Mouse (Mus musculus) liver, embryonic 16.5 days (tissue): ENCODE results near the gene Zfp65. TPM values are rescaled to one million over a fixed set of nuclear protein-coding genes. Genes with fewer than 3 reads are reported as not detected.
A peak's percentile ranks its signal among the peaks of the same experiment; 100 is the strongest.
"Not testable (repeated sequence)": the region's sequence is repeated elsewhere in the genome, so short reads cannot be mapped to it uniquely, and the experiment has no call there.

Experiments used
- ATAC-seq: fragments of 200-750 bp; cut with Nextera tagmentation; 2 replicates; pipeline ENCODE4 v1.8.0; 2017; ENCODE audit warnings: low read depth, mild to moderate bottlenecking, moderate number of reproducible peaks, moderate library complexity
- H3K27ac ChIP-seq: fragments of 300-500 bp; sonication (generic); 2 replicates; pipeline ENCODE4 v1.5.1; 2014; ENCODE audit warnings: mild to moderate bottlenecking, low read length
- H3K27me3 ChIP-seq: fragments of 300-500 bp; sonication (generic); 2 replicates; pipeline ENCODE4 v1.6.1; 2014; ENCODE audit warnings: low read depth, low read length, mixed read lengths; ENCODE audit not compliant: control insufficient read depth, insufficient read depth
- H3K36me3 ChIP-seq: fragments of 300-500 bp; sonication (generic); 2 replicates; pipeline ENCODE4 v1.6.1; 2014; ENCODE audit warnings: mild to moderate bottlenecking; ENCODE audit not compliant: control insufficient read depth, insufficient read depth
- H3K4me1 ChIP-seq: fragments of 300-500 bp; sonication (generic); 2 replicates; pipeline ENCODE4 v1.6.1; 2014; ENCODE audit warnings: low read depth, low read length, mixed read lengths; ENCODE audit not compliant: control insufficient read depth
- H3K4me2 ChIP-seq: fragments of 300-500 bp; sonication (generic); 2 replicates; pipeline ENCODE4 v1.6.1; 2014; ENCODE audit warnings: low read depth, low read length, mixed read lengths
- H3K4me3 ChIP-seq: fragments of 300-500 bp; sonication (generic); 2 replicates; pipeline ENCODE4 v1.5.1; 2014; ENCODE audit warnings: low read depth, mild to moderate bottlenecking, low read length
- H3K9ac ChIP-seq: fragments of 300-500 bp; sonication (generic); 2 replicates; pipeline ENCODE4 v1.6.1; 2014; ENCODE audit warnings: low read depth, low read length
- H3K9me3 ChIP-seq: fragments of 300-500 bp; sonication (generic); replicated peaks from 2 replicates; pipeline ENCODE4 v1.6.1; 2016; ENCODE audit warnings: low read length; ENCODE audit not compliant: control insufficient read depth
- WGBS: fragments of 180-500 bp; shearing (Covaris S2); extraction: QIAGEN DNeasy Blood & Tissue Kit; methylation state at CpG from one replicate; pipeline ENCODE4 v1.1.7; 2014; ENCODE audit not compliant: insufficient replicate concordance; 5-methylcytosine and 5-hydroxymethylcytosine counted together
- polyA plus RNA-seq: library from polyadenylated mRNA; unstranded; fragments of >200 nt; fragmentation: Nextera tagmentation; extraction: Ambion mirVana; gene quantifications from 2 replicates; pipeline ENCODE4 v1.2.1, GENCODE M21; 2015

The Zfp65 gene
- polyA plus RNA-seq, 1 experiment from 2014 or later: 1.4 TPM

- H3K36me3 ChIP-seq, H3K9me3 ChIP-seq, H3K27ac ChIP-seq, H3K27me3 ChIP-seq, H3K4me1 ChIP-seq, H3K9ac ChIP-seq: not testable (repeated sequence)
- ATAC-seq: 0 out of 2 replicates have a peak, but pooled peaks have one; percentile 56
- Histone ChIP-seq H3K4me2 (peak overlapping the region; percentile 50), H3K4me3 (peak overlapping the region; percentile 51)
- 44% methylated on average over 4 of the region's 4 CpGs for WGBS
Observed at GRCm38 (mm10) chr13:67729441-67729840, 468 bp upstream of the Zfp65 start.

- no peaks in the 10 kb centered on the region for H3K36me3 ChIP-seq
- no peak overlapping the region for H3K9ac ChIP-seq
- no peak for ATAC-seq
- WGBS: 50% methylated on average over 1 of the region's 1 CpGs
- H3K4me2 ChIP-seq: no peak overlapping the region
- H3K27ac ChIP-seq: no peak overlapping the region
- H3K4me3 ChIP-seq: no peak overlapping the region
- no peaks in the 10 kb centered on the region for H3K27me3 ChIP-seq
- no peaks in the 10 kb centered on the region for H3K9me3 ChIP-seq
- H3K4me1 ChIP-seq: peaks cover 2% of the 10 kb centered on the region; the same call in 1 of the 2 replicates
Observed at GRCm38 (mm10) chr13:67728106-67728505, 867 bp downstream of the Zfp65 start.

- H3K4me2 ChIP-seq, H3K4me3 ChIP-seq, ATAC-seq, H3K27me3 ChIP-seq, H3K36me3 ChIP-seq, H3K4me1 ChIP-seq, H3K9ac ChIP-seq, H3K27ac ChIP-seq, H3K9me3 ChIP-seq: not testable (repeated sequence)
- WGBS: 68% methylated on average over 2 of the region's 2 CpGs
Observed at GRCm38 (mm10) chr13:67725331-67725730, 3.6 kb downstream of the Zfp65 start.

GRCm38 (mm10) chr13:67723848-67724479 lies 5.0 kb downstream of the Zfp65 start:
- peak overlapping the region; percentile 73 for H3K9ac ChIP-seq
- ATAC-seq: peak; percentile 94
- no peaks in the 10 kb centered on the region for H3K9me3 ChIP-seq
- peak overlapping the region; percentile 56 for H3K4me2 ChIP-seq
- peak overlapping the region; percentile 9; the same call in 1 of the 2 replicates for H3K27ac ChIP-seq
- peak overlapping the region; percentile 73 for H3K4me3 ChIP-seq
- under 1% methylated on average over 17 of the region's 17 CpGs for WGBS
- no peaks in the 10 kb centered on the region for H3K27me3 ChIP-seq
- H3K4me1 ChIP-seq: peaks cover 2% of the 10 kb centered on the region; the same call in 1 of the 2 replicates
- no peaks in the 10 kb centered on the region for H3K36me3 ChIP-seq

GRCm38 (mm10) chr13:67686971-67687370 lies 42.0 kb downstream of the Zfp65 start, which contains the start of gene Zfp738:
Gene Zfp738 (minus strand): TSS chr13:67687071.
- Histone ChIP-seq H3K4me2 (no peak within 1 kb of the TSS), H3K4me1 (no peaks in the 10 kb centered on the region; the same call in 1 of the 2 replicates), H3K36me3 (no peaks in the 10 kb centered on the region), H3K27me3 (no peaks in the 10 kb centered on the region), H3K9me3 (no peaks in the 10 kb centered on the region), H3K9ac (no peak within 1 kb of the TSS), H3K4me3 (no peak within 1 kb of the TSS), H3K27ac (no peak within 1 kb of the TSS)
- no peak for ATAC-seq
- 64% methylated on average over 4 of the region's 4 CpGs for WGBS

- not testable (repeated sequence) for ATAC-seq, H3K36me3 ChIP-seq, H3K9ac ChIP-seq, H3K4me1 ChIP-seq, H3K27me3 ChIP-seq, H3K9me3 ChIP-seq, H3K27ac ChIP-seq
- WGBS: 69% methylated on average over 2 of the region's 2 CpGs
- H3K4me2 ChIP-seq: peak overlapping the region; percentile 59
- H3K4me3 ChIP-seq: peak overlapping the region; percentile 71
Observed at GRCm38 (mm10) chr13:67683841-67684240, 45.1 kb downstream of the Zfp65 start.

- H3K27me3 ChIP-seq: not testable (repeated sequence)
- WGBS: 11% methylated on average over 16 of the region's 16 CpGs
Observed at GRCm38 (mm10) chr13:67682959-67683735, 45.8 kb downstream of the Zfp65 start.

GRCm38 (mm10) chr13:67674902-67675301 lies 54.1 kb downstream of the Zfp65 start:
- WGBS: 42% methylated on average over 2 of the region's 2 CpGs

More at GRCm38 (mm10) chr13:67682959-67683735, 45.8 kb downstream of the Zfp65 start:
- peak overlapping the region; percentile 59 for H3K4me2 ChIP-seq
- peak; percentile 99 for ATAC-seq
- H3K9ac ChIP-seq: peak overlapping the region; percentile 64
- not testable (repeated sequence) for H3K4me1 ChIP-seq, H3K9me3 ChIP-seq, H3K36me3 ChIP-seq, H3K27ac ChIP-seq
- peak overlapping the region; percentile 71 for H3K4me3 ChIP-seq

More at GRCm38 (mm10) chr13:67674902-67675301, 54.1 kb downstream of the Zfp65 start:
- no peaks in the 10 kb centered on the region for H3K9me3 ChIP-seq
- H3K4me1 ChIP-seq: no peaks in the 10 kb centered on the region
- H3K9ac ChIP-seq: no peak overlapping the region
- no peak overlapping the region for H3K27ac ChIP-seq
- ATAC-seq: no peak
- no peak overlapping the region for H3K4me2 ChIP-seq
- no peaks in the 10 kb centered on the region for H3K27me3 ChIP-seq
- H3K36me3 ChIP-seq: no peaks in the 10 kb centered on the region
- H3K4me3 ChIP-seq: no peak overlapping the region
